Mouse (Mus musculus): ENCODE data around the gene Mtus2. TPM values are rescaled to one million over a fixed set of nuclear protein-coding genes. Genes with fewer than 3 reads are reported as not detected.

Mtus2 gene
- total and polyA plus RNA-seq, 3 experiments, result 0.08 TPM; not detected in 2

DNA sequence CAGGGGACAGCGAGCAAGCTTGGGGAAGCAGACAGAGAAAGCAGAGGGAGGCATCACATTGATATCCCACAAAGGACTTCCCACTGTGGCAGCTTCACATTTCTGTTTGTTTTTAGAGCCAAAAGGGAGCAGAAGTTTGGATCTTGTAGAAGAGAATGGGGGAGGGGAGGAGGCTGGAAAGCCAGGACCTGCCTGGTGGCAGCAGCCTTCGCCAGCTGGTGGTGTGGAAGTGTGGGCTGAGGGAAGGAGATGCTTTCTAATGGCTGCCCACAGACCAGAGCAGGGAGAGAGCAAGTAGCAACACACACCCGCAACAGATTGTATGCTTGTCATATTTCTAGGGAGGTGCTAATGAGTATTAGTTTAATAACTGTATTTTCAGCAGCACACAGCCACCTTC, 106.6 kb downstream of the Mtus2 start:
- Histone ChIP-seq H3K27me3 (ENCODE audit: control insufficient read depth in 1 of 2, insufficient read depth in 2 of 2, low read length in 2 of 2) (no peaks in the 10 kb centered on the region), H3K4me3 (ENCODE audit: control insufficient read depth in 1 of 2, insufficient read depth in 1 of 2, low read depth in 2 of 2, low read length in 2 of 2) (no peak overlapping the region), H3K36me3 (ENCODE audit: control insufficient read depth in 1 of 2, insufficient read depth in 2 of 2, low read length in 2 of 2) (no peaks in the 10 kb centered on the region), H3K9me3 (replicated peaks; ENCODE audit: insufficient read depth, low read length) (no peaks in the 10 kb centered on the region), H3K9ac (ENCODE audit: control insufficient read depth, low read depth, low read length, poor library complexity, severe bottlenecking) (no peak overlapping the region), H3K27ac (ENCODE audit: control insufficient read depth, low read depth, low read length) (no peak overlapping the region), H3K4me1 (ENCODE audit: control insufficient read depth in 1 of 2, insufficient read depth in 2 of 2, low read length in 2 of 2) (no peaks in the 10 kb centered on the region), H3K79me2 (ENCODE audit: control insufficient read depth, insufficient read depth, low read length, poor library complexity) (no peaks in the 10 kb centered on the region)
- no peak for DNase-seq (ENCODE audit: low read depth, low spot score)
- no peak for TF ChIP-seq EP300 (IDR thresholded peaks at IDR 0.05; ENCODE audit: low read depth in 1 of 2, low read length in 2 of 2)
- no peak for TF ChIP-seq CTCF (IDR thresholded peaks at IDR 0.05 in 2 of 3, conservative IDR thresholded peaks at IDR 0.05 in 1 of 3; ENCODE audit: control insufficient read depth in 1 of 3, insufficient read depth in 1 of 3, low read depth in 2 of 3, low read length in 3 of 3, poor library complexity in 1 of 3, severe bottlenecking in 1 of 3)
- no peak for TF ChIP-seq ZC3H11A (IDR thresholded peaks at IDR 0.05; ENCODE audit: low read depth, low read length)
- no peak for TF ChIP-seq BHLHE40 (IDR thresholded peaks at IDR 0.05; ENCODE audit: borderline replicate concordance, low read depth, low read length)
- TF ChIP-seq GABPA (IDR thresholded peaks at IDR 0.05; ENCODE audit: low read depth, low read length), result no peak
- no peak for TF ChIP-seq USF2 (IDR thresholded peaks at IDR 0.05; ENCODE audit: borderline replicate concordance in 1 of 2, insufficient read depth in 1 of 2, low read depth in 1 of 2, low read length in 2 of 2)
- TF ChIP-seq NRF1 (IDR thresholded peaks at IDR 0.05; ENCODE audit: insufficient read depth, low read depth, low read length, poor library complexity, severe bottlenecking), result no peak
- TF ChIP-seq RAD21 (IDR thresholded peaks at IDR 0.05; ENCODE audit: low read depth, low read length), result no peak
- TF ChIP-seq MYB (IDR thresholded peaks at IDR 0.05; ENCODE audit: low read depth, low read length), result no peak
- no peak for TF ChIP-seq POLR2A (IDR thresholded peaks at IDR 0.05; ENCODE audit: control insufficient read depth in 1 of 2, insufficient read depth in 1 of 2, low read depth in 1 of 2, low read length in 2 of 2, poor library complexity in 1 of 2)
- TF ChIP-seq SMC3 (IDR thresholded peaks at IDR 0.05; ENCODE audit: low read depth, low read length), result no peak
- no peak for TF ChIP-seq TCF12 (IDR thresholded peaks at IDR 0.05; ENCODE audit: low read depth, low read length)

DNA sequence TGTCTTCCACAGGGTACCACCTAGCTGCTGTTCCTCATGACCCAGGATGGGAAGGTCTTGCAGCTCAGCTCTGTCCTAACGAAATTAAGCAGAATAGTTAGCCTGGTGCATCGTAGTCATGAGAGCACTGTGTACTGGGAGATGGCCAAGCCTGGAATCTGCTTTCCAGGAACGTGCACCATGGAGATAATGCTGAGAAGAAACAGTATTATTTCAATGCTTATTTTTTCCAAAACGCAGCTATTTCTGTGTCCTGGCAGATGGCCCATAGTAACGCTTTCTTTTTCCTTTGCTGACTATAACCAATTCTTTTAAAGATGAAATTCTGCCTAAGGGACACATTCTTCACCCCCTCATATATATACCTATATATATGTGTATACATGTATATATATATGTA, 108.1 kb downstream of the Mtus2 start:
- Histone ChIP-seq H3K79me2 (ENCODE audit: control insufficient read depth, insufficient read depth, low read length, poor library complexity) (no peaks in the 10 kb centered on the region), H3K36me3 (ENCODE audit: control insufficient read depth in 1 of 2, insufficient read depth in 2 of 2, low read length in 2 of 2) (no peaks in the 10 kb centered on the region), H3K4me3 (ENCODE audit: control insufficient read depth in 1 of 2, insufficient read depth in 1 of 2, low read depth in 2 of 2, low read length in 2 of 2) (no peak overlapping the region), H3K27ac (ENCODE audit: control insufficient read depth, low read depth, low read length) (no peak overlapping the region), H3K9me3 (replicated peaks; ENCODE audit: insufficient read depth, low read length) (no peaks in the 10 kb centered on the region), H3K27me3 (ENCODE audit: control insufficient read depth in 1 of 2, insufficient read depth in 2 of 2, low read length in 2 of 2) (no peaks in the 10 kb centered on the region), H3K4me1 (ENCODE audit: control insufficient read depth in 1 of 2, insufficient read depth in 2 of 2, low read length in 2 of 2) (no peaks in the 10 kb centered on the region), H3K9ac (ENCODE audit: control insufficient read depth, low read depth, low read length, poor library complexity, severe bottlenecking) (no peak overlapping the region)
- DNase-seq (ENCODE audit: low read depth, low spot score), result no peak
- TF ChIP-seq MYC (IDR thresholded peaks at IDR 0.05; ENCODE audit: low read depth, low read length) (no peak), NELFE (IDR thresholded peaks at IDR 0.05; ENCODE audit: low read depth, low read length) (no peak), ZNF384 (IDR thresholded peaks at IDR 0.05; ENCODE audit: low read depth, low read length) (no peak), RAD21 (IDR thresholded peaks at IDR 0.05; ENCODE audit: low read depth, low read length) (no peak), RCOR1 (IDR thresholded peaks at IDR 0.05; ENCODE audit: low read depth, low read length) (no peak), TCF12 (IDR thresholded peaks at IDR 0.05; ENCODE audit: low read depth, low read length) (no peak), POLR2A (IDR thresholded peaks at IDR 0.05; ENCODE audit: control insufficient read depth in 1 of 2, insufficient read depth in 1 of 2, low read depth in 1 of 2, low read length in 2 of 2, poor library complexity in 1 of 2) (no peak)
